Mouse (Mus musculus): ENCODE measurements around the gene Lrfn3.

Lrfn3 gene

GRCm38 (mm10) chr7:30314721-30315155 lies 47.8 kb downstream of the Lrfn3 start, which contains the start of gene Syne4:
Gene Syne4, plus strand, starts transcription at chr7:30314807.
- peak; percentile 42 for DNase-seq (ENCODE audit: extremely low spot score, low spot score)

DNA sequence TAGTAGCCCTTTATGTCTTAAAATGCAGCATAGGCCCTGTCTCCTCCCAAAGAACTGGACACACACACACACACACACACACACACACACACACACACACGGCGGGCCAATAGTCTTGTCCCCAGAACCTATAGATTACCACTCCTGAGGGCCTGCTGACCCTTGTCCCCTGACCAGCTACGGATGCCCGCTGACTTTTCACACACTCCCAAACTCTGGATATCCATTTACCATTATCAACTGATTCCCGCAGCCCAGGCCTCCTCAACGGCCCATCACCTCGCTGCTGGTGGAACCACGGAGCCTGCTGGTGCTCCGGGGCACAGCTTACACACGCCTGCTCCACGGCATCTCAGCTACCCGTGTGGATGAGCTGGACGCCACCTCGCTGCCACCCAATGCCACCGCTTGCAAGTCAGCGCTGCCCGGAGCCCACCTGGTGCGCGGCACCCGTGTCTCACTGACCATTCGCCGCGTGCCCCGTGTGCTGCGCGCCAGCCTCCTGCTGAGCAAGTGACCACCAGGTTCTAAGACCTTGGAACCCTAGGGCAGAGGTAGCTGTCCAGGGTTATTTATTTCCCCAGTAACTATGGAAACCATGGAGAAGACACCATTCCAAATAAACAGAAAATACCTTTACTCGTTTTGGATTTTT lies 48.8 kb downstream of the Lrfn3 start:
- DNase-seq (ENCODE audit: extremely low spot score, low spot score): no peak

DNA sequence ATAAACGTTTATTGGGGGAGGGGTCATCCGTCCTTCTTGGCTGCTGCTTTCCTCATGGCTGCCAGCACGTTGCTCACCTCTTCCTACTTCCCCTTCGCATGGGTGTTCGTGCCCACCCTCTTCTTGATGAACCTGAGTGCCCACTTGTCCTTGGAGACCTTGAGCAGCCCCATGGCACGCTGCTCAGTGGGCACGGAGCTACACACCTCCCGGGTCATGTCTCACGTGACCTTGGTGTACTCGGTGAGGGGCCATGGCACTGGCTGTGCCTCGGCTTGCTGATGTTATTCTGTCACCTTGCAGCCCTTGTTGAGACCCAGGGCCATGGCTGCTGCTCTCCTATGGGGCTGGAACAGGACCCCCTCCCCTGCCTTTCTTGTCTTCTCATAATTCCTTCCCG lies 52.4 kb downstream of the Lrfn3 start:
- DNase-seq (ENCODE audit: extremely low spot score, low spot score): no peak

- no peak for DNase-seq (ENCODE audit: extremely low spot score, low spot score)
These were observed 53.0 kb downstream of the Lrfn3 start for GRCm38 (mm10) chr7:30309395-30310129.

DNA sequence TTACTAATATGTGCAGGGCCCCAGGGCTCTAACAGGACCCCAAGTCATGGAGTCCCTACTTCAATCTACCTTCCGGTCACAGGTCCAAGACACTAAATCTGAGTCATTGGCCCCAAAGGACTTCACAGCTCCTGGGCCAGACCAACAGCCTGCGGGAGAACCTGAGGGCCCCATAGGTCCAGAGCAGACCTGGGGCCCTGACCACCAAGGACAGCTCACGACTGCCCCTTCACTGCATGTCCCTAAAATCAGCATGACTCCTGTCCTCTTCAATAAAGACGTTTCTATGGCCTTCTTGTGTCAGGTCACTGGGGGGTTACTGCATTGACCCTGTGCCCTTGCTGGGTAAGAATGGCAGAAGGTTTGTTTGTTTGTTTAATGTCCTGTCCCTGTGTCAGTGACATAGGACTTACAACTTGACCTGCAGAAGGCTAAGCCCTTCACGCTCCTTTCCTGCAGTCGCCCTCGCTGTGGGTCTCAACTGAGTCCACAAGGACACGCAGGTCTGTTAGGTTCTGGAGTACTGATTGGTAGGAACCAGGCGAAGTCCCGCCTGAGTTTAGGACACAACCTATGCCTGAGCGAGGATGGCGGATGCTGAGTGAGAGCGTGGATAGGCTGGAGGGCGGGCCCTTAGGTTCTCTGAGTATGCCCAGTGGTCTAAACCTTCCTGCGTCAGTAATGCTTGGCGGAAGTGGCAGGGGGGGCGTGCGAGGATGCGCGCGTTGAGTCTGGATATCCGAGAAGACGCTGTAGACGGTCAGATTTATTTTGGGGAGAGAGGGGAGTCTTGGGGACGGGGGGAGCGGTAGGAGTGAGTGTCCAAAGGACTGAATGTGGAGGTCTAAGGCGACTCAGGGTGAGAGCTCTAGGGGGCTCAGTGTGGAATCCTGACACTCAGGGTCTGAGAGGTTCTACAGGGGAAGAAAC lies 54.2 kb downstream of the Lrfn3 start, which contains the start of gene Alkbh6:
TSS of gene Alkbh6 (plus strand) at position 642 of the 930 bp plus-strand sequence.
- DNase-seq (ENCODE audit: extremely low spot score, low spot score): peak; percentile 84

DNA sequence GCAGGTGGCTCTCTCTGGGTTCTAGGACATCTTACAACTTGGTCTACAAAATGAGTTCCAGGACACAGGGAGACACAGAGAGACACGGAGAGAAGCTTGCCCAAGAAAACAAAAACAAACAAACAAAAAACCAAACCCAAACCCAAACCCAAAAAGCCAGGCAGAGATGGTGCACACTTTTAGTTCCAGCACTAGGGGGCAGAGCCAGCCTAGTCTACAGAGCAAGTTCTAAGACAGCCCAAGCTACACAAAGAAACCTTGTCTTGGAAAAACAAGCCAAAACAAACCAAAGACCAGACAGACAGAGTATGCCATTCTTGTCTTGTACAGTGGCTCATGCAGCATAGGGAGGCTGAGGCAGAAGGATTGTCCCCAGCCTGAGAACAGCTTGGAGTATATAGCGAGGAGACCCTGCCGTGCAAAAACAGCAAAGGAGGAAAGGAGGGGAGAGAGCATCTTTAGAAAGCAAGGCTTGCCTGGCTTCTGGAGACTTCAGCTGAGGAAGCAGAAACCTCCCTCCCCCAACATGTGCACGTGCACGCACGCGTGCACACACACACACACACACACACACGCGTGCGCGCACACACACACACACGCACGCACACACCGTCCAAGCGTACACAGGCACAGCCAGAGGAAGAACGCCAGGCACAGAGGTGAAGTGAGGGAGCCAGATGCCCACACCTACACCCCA lies 56.3 kb downstream of the Lrfn3 start:
- DNase-seq (ENCODE audit: extremely low spot score, low spot score): no peak

Data from neural tube, embryonic 10.5 days (tissue).